Mouse (Mus musculus) myocyte (in vitro differentiated cells): ENCODE measurements at regions not wholly inside any gene's neighbourhood (a gene's known extent, or its start where the extent isn't known, plus 50 kb on each side); places are given as distances from the start of the nearest gene placed in this dataset.

Experiments used
- CEBPB ChIP-seq: IDR thresholded peaks from 2 replicates; pipeline ENCODE4 v1.6.1; 2011; ENCODE audit warnings: mild to moderate bottlenecking, moderate library complexity; ENCODE audit not compliant: poor library complexity, insufficient read depth, severe bottlenecking
- E2F4 ChIP-seq: IDR thresholded peaks from one replicate; pipeline ENCODE4 v1.6.1; 2011; ENCODE audit warnings: mild to moderate bottlenecking, control low read depth, moderate library complexity; ENCODE audit not compliant: insufficient read depth
- MAX ChIP-seq: IDR thresholded peaks from one replicate; pipeline ENCODE4 v1.6.1; 2011; ENCODE audit warnings: low read depth, mild to moderate bottlenecking, control low read depth
- MYOD1 ChIP-seq, 3 experiments: IDR thresholded peaks; one replicate each; pipeline ENCODE4 v1.6.1; 2011; ENCODE audit warnings: control low read depth in 2 of 3, low read depth in 2 of 3, mild to moderate bottlenecking in 2 of 3, moderate library complexity in 1 of 3; ENCODE audit not compliant: insufficient read length in 2 of 3, control insufficient read depth in 1 of 3
- MYOG ChIP-seq, 3 experiments: IDR thresholded peaks; one replicate each; pipeline ENCODE4 v1.6.1; 2011; ENCODE audit warnings: control low read depth in 2 of 3, low read depth in 2 of 3, mild to moderate bottlenecking in 2 of 3; ENCODE audit not compliant: insufficient read length in 2 of 3, control insufficient read depth in 1 of 3, insufficient read depth in 1 of 3
- POLR2A ChIP-seq: IDR thresholded peaks from one replicate; pipeline ENCODE4 v1.6.1; 2011; ENCODE audit warnings: low read depth, mild to moderate bottlenecking, control low read depth, moderate library complexity; ENCODE audit not compliant: insufficient read length
- TCF12 ChIP-seq: IDR thresholded peaks from one replicate; pipeline ENCODE4 v1.6.1; 2011; ENCODE audit warnings: mild to moderate bottlenecking, control low read depth; ENCODE audit not compliant: poor library complexity, insufficient read depth, severe bottlenecking
- USF1 ChIP-seq: IDR thresholded peaks from one replicate; pipeline ENCODE4 v1.6.1; 2011; ENCODE audit warnings: low read depth, mild to moderate bottlenecking, control low read depth, moderate library complexity

DNA sequence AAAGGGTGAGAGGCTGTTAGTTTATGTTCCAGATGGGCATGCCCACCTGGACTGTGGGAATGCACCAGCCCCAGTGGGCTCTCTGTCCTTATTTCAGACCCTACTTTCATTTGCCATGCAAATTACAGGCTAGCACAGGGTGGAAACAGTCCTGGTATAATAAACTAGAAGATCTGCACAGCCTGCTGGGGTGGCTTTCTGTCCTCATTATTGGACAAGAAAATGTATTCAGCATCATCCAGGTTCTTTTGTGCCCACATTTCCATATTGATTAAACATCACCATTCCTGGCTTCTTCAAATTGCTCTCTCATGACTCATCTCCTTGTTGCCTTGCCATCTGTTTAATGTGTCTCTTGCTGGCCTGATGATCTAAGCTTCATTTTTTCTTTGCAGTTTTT is 355.4 kb downstream of the Fam181b start:
- TF ChIP-seq MYOD1 (IDR thresholded peaks at IDR 0.05; ENCODE audit: control insufficient read depth in 1 of 3, insufficient read length in 2 of 3, low read depth in 2 of 3) (no peak), MAX (no peak), USF1 (no peak), MYOG (IDR thresholded peaks at IDR 0.05; ENCODE audit: control insufficient read depth in 1 of 3, insufficient read depth in 1 of 3, insufficient read length in 2 of 3, low read depth in 2 of 3) (no peak), E2F4 (no peak), TCF12 (no peak), POLR2A (no peak), CEBPB (no peak)
